Mouse (Mus musculus) megakaryocyte, embryonic 14.5 days (primary cell): ENCODE results near the gene Adgrl2.

Source experiments
- FLI1 ChIP-seq: IDR thresholded peaks from 2 replicates; pipeline ENCODE4 v1.6.1; 2012; ENCODE audit warnings: low read length, inconsistent platforms, mixed read lengths
- GATA1 ChIP-seq: IDR thresholded peaks from 3 replicates; pipeline ENCODE4 v1.6.1; 2012; ENCODE audit warnings: mixed read lengths, low read length, inconsistent platforms, borderline replicate concordance

GRCm38 (mm10) chr3:148899416-148899815, 90.9 kb downstream of the Adgrl2 start:
- TF ChIP-seq FLI1: no peak
- no peak for TF ChIP-seq GATA1
